Mouse (Mus musculus) heart, adult 2 months (tissue): ENCODE measurements at regions not wholly inside any gene's neighbourhood (a gene's known extent, or its start where the extent isn't known, plus 50 kb on each side); places are given as distances from the start of the nearest gene placed in this dataset.

ENCODE experiments used
- DNase-seq, 2 experiments: peaks; one replicate each; pipeline ENCODE4 v3.0.0; 2021
- H3K27ac ChIP-seq: fragments of 200-600 bp; 2 replicates; pipeline ENCODE4 v1.8.1; 2022
- H3K27me3 ChIP-seq: fragments of 200-500 bp; 2 replicates; pipeline ENCODE4 v1.6.1; 2012; ENCODE audit warnings: mild to moderate bottlenecking, low read length, inconsistent platforms, mixed read lengths; ENCODE audit not compliant: control insufficient read depth, insufficient read depth
- H3K36me3 ChIP-seq: fragments of 200-500 bp; 2 replicates; pipeline ENCODE4 v1.6.1; 2012; ENCODE audit warnings: low read length, inconsistent platforms; ENCODE audit not compliant: control insufficient read depth, insufficient read depth
- H3K4me1 ChIP-seq: fragments of 200-500 bp; 2 replicates; pipeline ENCODE4 v1.6.1; 2011; ENCODE audit warnings: low read length; ENCODE audit not compliant: control insufficient read depth, insufficient read depth
- H3K4me3 ChIP-seq: fragments of 200-600 bp; 2 replicates; pipeline ENCODE4 v1.8.1; 2022
- H3K79me2 ChIP-seq: fragments of 200-500 bp; replicated peaks from 2 replicates; pipeline ENCODE4 v1.6.1; 2012; ENCODE audit warnings: mild to moderate bottlenecking, inconsistent platforms, low read length, moderate library complexity, mixed read lengths; ENCODE audit not compliant: control insufficient read depth, insufficient read depth
- H3K9ac ChIP-seq: fragments of 200-500 bp; 2 replicates; pipeline ENCODE4 v1.6.1; 2012; ENCODE audit warnings: low read depth, mild to moderate bottlenecking, control low read depth, inconsistent platforms, low read length, mixed read lengths
- CTCF ChIP-seq: fragments of 200-600 bp; IDR thresholded peaks from 2 replicates; pipeline ENCODE4 v1.8.1; 2022; ENCODE audit warnings: antibody characterized with exemption, mild to moderate bottlenecking, moderate library complexity
- EP300 ChIP-seq: fragments of 200-500 bp; IDR thresholded peaks from 2 replicates; pipeline ENCODE4 v1.6.1; 2011; ENCODE audit warnings: low read depth, low read length, control low read depth; ENCODE audit not compliant: insufficient read depth
- POLR2A ChIP-seq: fragments of 200-500 bp; IDR thresholded peaks from 2 replicates; pipeline ENCODE4 v1.6.1; 2011; ENCODE audit warnings: mild to moderate bottlenecking, low read depth, low read length, control low read depth; ENCODE audit not compliant: insufficient read depth
- WGBS: fragments of 180-500 bp; shearing (Covaris S2); methylation state at CpG from one replicate; pipeline ENCODE4 v1.1.7; 2018; 5-methylcytosine and 5-hydroxymethylcytosine counted together
- intact Hi-C: fragments of 180-260 bp; cut with DNase I; formaldehyde crosslinking; loops from one replicate; pipeline ENCODE4 v1.15.1; 2025

DNA sequence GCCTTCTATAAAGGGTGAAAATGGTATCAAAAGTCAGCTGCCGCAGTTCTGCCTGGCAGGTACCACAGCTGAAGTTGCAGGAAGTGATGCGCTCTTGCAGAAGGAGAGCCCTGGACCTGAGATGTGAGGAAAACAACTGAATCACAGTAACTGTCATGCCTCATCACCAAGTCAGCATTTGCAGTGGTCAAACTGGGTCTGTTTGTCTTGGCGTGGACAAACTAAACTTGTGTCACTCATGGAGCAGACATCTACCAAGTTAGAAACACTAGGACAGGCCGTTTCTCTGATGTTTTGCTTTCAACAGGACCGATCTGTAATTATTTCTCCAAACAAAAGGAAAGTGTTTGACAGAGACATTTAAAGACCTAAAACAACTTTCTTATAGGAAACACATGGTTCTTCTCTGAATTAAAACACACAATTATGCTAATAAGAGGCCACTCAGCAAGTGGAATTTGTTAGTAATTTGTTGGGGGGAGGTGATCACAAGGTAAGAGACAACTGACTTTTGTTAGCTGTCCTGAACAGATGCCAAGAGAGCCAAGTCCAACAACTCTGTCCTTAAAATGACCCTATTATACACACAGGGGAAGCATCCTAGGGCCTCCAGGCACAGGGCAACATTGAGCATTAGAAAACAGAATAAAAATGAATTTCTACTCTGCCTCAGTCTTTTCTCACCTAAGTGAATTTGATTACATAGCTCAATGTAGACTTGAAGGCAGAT, 470.2 kb downstream of the Ebf1 start:
- Histone ChIP-seq H3K79me2 (no peaks in the 10 kb centered on the region), H3K36me3 (no peaks in the 10 kb centered on the region), H3K4me3 (no peak overlapping the region), H3K27me3 (no peaks in the 10 kb centered on the region), H3K27ac (no peak overlapping the region), H3K4me1 (no peaks in the 10 kb centered on the region), H3K9ac (no peak overlapping the region)
- intact Hi-C loops, result no loop called here
- no peak for DNase-seq
- WGBS, result 59% methylated on average over 5 of the region's 5 CpGs
- TF ChIP-seq POLR2A (no peak), EP300 (no peak), CTCF (no peak)

DNA sequence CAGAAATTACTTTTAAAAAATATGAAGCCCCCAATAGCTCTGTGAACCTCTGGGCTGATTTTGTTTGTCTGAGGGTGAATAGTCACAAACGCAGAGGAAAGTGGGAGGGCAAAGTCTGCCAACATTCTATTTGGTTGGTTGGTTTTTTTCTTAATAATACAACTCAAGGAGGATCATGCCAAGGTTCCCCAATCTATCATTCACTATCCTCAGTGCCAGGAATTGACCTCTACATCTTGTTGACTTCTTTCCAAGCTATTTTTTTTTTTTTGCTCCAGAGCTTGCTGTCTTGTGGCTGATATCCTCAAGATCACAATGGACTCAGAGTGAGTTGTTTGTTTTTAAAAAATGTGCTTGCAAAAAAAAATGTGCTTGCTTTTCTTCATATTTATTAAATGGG, 471.2 kb downstream of the Ebf1 start:
- intact Hi-C loops, result no loop called here
- no peak overlapping the region for H3K9ac ChIP-seq
- TF ChIP-seq EP300 (no peak), POLR2A (no peak), CTCF (no peak)
- H3K36me3 ChIP-seq, result no peaks in the 10 kb centered on the region
- H3K27me3 ChIP-seq, result no peaks in the 10 kb centered on the region
- DNase-seq, result no peak
- 80% methylated on average over 1 of the region's 1 CpGs for WGBS
- H3K79me2 ChIP-seq, result no peaks in the 10 kb centered on the region
- no peaks in the 10 kb centered on the region for H3K4me1 ChIP-seq
- H3K27ac ChIP-seq, result no peak overlapping the region
- H3K4me3 ChIP-seq, result no peak overlapping the region

DNA sequence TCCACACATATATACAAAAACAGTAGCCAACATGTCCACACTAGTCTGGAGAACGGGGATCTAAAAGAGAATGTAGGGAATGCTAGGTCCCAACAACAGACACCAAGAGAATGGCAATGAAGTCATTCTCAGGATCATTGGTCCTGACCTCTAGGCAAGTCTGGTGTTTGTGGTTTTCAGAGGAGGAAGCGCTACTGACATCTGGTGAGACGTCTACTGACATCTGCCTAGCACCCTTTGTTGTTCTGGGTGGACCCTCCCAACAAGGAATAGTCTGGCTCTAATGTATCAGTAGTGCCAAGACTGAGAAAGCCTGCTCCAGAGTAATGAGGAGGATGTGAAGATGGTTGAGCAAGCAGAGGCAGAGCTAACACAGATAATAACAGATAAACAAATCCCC, 472.4 kb downstream of the Ebf1 start:
- no peaks in the 10 kb centered on the region for H3K79me2 ChIP-seq
- H3K9ac ChIP-seq, result no peak overlapping the region
- H3K27me3 ChIP-seq, result no peaks in the 10 kb centered on the region
- no peak overlapping the region for H3K27ac ChIP-seq
- H3K4me3 ChIP-seq, result no peak overlapping the region
- intact Hi-C loops, result no loop called here
- H3K4me1 ChIP-seq, result no peaks in the 10 kb centered on the region
- H3K36me3 ChIP-seq, result no peaks in the 10 kb centered on the region
- TF ChIP-seq EP300, result no peak
- TF ChIP-seq POLR2A, result no peak
- no peak for TF ChIP-seq CTCF
- 67% methylated on average over 3 of the region's 3 CpGs for WGBS
- no peak for DNase-seq

DNA sequence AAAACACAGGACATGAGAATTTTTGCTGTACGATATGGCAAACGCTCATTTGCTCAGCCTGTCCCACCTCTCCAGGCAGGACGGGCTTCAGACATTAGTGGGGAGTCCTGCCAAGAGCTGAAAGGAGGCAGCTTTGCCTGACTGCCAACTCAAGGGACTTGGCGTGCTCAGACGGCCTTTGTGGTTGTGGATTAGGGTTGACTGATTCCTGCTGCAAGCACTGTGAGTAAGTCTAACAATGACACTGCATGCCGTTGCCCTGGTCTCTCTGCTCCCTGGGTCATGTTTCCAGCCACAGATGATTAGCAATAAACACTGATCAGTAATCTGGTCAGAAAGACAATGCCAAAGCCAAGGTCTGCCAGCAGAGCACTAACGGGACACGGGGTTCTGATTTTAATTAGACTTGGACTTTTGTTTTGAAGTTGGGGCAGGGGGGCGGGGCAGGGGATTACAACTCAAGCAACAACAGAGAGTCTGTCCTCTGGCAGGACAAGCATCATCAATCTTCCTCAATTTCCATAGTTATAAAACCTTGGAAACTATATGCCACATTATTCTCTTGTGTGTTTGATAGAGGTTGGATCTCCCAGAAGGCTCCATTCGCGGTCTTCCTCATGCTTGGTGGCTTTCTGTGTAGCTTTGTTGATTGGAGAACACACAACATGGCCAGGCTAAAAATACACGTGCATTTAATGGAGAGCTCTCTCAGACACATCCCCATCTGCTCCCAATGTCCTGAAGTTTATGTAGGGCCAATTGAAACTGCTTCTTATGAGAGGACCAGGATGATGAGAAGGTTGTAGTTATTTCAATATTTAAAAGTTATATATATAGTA, 486.6 kb downstream of the Ebf1 start:
- no peak overlapping the region for H3K9ac ChIP-seq
- TF ChIP-seq POLR2A (no peak), EP300 (no peak), CTCF (no peak)
- H3K36me3 ChIP-seq, result no peaks in the 10 kb centered on the region
- intact Hi-C loops, result no loop called here
- 71% methylated on average over 12 of the region's 12 CpGs for WGBS
- no peaks in the 10 kb centered on the region for H3K27me3 ChIP-seq
- H3K4me3 ChIP-seq, result no peak overlapping the region
- peak; percentile 20 to 41 for DNase-seq
- H3K79me2 ChIP-seq, result no peaks in the 10 kb centered on the region
- H3K4me1 ChIP-seq, result no peaks in the 10 kb centered on the region; the same call in 1 of the 2 replicates
- no peak overlapping the region for H3K27ac ChIP-seq

DNA sequence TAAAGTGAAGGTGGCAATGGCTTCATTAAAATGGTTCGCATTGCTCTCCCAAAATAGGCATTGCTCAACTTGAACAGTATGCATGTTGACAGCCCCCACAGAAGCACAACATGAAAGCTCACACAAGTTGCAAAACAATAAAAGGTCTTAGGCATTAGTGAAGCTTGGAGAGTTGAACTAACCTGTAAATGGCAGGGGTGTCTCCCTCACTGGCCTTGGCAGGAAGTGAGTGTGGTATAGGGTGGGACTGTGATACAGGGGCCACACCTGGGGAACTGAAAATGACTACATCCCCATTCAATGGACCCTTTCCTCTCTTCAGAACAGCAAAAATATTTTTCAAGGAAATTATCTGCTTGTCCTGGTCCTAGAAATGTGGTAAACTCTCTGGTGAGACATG, 499.6 kb downstream of the Ebf1 start:
- TF ChIP-seq CTCF (no peak), EP300 (no peak), POLR2A (no peak)
- no peaks in the 10 kb centered on the region for H3K27me3 ChIP-seq
- H3K27ac ChIP-seq, result no peak overlapping the region
- no peaks in the 10 kb centered on the region for H3K4me1 ChIP-seq
- intact Hi-C loops, result no loop called here
- H3K4me3 ChIP-seq, result no peak overlapping the region
- peak in 1 of 2 experiments; percentile 14 for DNase-seq
- H3K36me3 ChIP-seq, result no peaks in the 10 kb centered on the region
- H3K9ac ChIP-seq, result no peak overlapping the region
- WGBS, result 67% methylated on average over 1 of the region's 1 CpGs
- H3K79me2 ChIP-seq, result no peaks in the 10 kb centered on the region

DNA sequence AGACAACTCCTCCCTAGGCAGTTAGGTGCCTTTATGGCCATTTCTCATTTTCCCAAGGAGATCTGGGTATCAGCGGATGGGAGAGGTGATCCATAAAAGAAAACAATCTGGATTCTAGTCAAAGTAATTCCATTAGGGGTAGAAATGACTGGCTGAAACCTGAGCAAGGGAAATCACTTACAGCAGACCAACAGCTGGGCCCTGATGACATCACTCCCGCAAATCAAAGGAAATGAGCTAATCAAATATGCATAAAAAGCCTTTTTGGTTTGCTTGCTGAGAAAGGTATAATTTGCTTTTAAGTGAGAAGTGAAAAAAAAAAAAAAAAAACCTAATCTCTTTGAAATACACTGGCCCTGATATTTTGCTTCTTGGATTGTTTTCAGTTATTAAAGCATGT, 506.2 kb downstream of the Ebf1 start:
- no peak for DNase-seq
- Histone ChIP-seq H3K27ac (no peak overlapping the region), H3K9ac (no peak overlapping the region), H3K4me1 (no peaks in the 10 kb centered on the region), H3K27me3 (no peaks in the 10 kb centered on the region), H3K36me3 (no peaks in the 10 kb centered on the region), H3K4me3 (no peak overlapping the region), H3K79me2 (no peaks in the 10 kb centered on the region)
- no peak for TF ChIP-seq CTCF
- no peak for TF ChIP-seq EP300
- TF ChIP-seq POLR2A, result no peak
- intact Hi-C loops, result no loop called here
- WGBS, result 51% methylated on average over 2 of the region's 2 CpGs
